Mouse (Mus musculus): ENCODE results near the gene Il12a.
"Not testable (repeated sequence)": the region's sequence is repeated elsewhere in the genome, so short reads cannot be mapped to it uniquely, and the experiment has no call there.

The Il12a gene

DNA sequence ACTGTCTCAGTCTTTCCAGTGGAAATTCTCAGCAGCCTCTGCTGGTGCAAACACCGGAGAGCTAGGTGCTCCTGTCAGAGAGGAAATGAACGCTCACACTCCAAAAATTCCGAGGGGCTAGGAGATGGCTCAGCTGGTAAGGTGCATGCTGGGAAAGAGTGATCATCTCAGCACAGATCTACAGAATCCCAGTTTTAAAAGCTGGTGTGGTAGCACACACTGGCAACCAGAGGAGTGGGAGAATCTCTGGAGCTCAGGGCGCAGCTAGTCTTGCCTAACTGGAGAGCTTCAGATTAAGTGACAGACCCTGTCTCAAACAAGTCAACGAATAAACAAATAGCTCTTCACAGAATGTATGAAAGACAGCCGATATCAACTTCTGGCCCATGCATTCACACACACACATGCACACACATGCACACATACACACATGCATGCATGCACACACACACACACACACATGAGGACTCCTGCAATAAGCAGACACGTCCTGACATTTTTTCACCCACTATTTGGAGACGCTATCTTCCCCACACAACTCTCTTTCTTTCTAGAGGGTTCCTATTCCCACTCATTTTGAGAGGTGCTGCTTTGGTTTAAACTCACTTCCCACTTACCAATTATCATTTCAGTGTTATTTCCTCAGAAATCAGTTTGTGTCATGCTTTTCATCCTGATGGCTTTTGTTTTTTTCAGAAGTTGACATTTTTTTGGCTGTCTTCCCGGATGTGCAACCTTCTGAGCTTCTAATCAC, 52.5 kb downstream of the Il12a start:
- DNase-seq (ENCODE audit: low spot score in 2 of 2) = no peak

DNA sequence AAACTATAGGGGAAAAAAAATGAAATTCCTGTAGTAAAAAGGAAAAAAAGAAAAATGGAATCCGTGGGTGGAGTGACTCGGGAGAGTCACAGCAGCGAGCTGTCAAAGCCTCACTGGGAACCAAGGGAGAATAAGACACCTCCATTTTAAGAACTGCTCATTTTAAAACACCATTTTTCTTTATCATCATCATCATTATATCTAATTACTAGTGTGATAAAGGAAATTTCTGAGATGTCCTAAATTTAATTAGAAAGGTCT, 53.0 kb downstream of the Il12a start:
- no peak for DNase-seq (ENCODE audit: low spot score in 2 of 2)

DNA sequence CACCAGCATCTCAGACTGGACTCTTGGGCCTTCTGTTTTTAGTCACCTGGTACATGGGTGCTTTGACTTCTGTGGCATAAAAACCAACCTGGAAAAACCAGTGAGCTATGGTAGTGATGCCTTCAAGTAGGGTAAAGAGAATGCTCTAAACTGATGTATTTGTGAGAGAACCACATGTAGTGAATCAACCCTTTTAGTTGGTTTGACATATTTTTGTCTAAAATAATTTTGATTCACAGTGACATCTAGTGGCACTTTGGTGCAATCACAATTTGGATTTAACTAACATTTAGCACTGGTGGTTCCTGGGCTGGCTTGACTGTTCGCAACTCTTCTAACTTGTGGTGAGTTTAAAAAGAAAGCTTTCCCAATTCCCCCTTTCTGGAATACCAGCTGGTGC, 53.7 kb downstream of the Il12a start:
- no peak for DNase-seq (ENCODE audit: low spot score in 2 of 2)

DNA sequence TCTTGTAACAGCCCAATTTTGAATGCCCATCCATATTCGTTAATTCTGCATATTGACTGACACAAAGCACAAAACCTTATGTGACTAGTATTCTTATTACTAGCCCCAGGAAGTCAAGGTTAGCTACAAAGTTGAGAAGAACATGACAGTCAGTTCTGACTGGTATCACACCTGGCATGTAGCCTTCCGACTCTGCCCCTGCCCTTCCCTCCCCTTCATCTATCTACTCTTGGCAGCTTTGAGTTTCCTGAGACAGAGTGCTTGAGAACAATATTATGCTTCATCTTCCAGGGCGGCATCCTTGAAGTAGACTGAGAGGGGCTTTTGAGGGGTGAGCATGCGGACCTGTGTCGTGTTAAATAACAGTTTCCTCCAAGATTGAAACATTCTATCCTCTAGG, 54.6 kb downstream of the Il12a start:
- DNase-seq (ENCODE audit: low spot score in 2 of 2) = no peak

DNA sequence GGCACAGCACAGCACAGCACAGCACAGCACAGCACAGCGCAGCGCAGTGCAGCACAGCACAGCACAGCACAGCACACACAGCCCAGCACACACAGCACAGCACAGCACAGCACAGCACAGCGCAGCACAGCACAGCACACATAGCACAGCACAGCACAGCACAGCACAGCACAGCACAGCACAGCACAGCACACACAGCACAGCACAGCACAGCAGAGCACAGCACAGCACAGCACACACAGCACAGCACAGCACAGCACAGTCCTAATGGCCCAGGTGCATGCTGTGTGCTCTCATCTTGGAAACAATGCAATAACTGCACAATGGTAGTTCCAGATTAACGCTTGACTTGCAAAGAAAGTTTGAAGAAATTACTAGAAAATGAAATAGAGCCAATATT, 55.8 kb downstream of the Il12a start:
- DNase-seq (ENCODE audit: low spot score in 2 of 2) = not testable (repeated sequence)

All from frontal cortex, postnatal 14 days (tissue).